Mouse (Mus musculus) forebrain, postnatal 0 days (tissue): Measurements from ENCODE around the gene Samm50. TPM values are rescaled to one million over a fixed set of nuclear protein-coding genes. Genes with fewer than 3 reads are reported as not detected.

Experiments
- ATAC-seq: fragments of 200-750 bp; cut with Nextera tagmentation; 2 replicates; pipeline ENCODE4 v1.8.0; 2017; ENCODE audit warnings: mild to moderate bottlenecking, moderate library complexity
- DNase-seq: peaks from one replicate; pipeline ENCODE4 v3.0.0-alpha.2; 2015
- H3K27ac ChIP-seq: fragments of 300-500 bp; sonication (generic); 2 replicates; pipeline ENCODE4 v1.5.1; 2014; ENCODE audit warnings: low read depth, mild to moderate bottlenecking, antibody characterized with exemption, low read length, moderate library complexity, mixed read lengths
- H3K27me3 ChIP-seq: fragments of 300-500 bp; sonication (generic); 2 replicates; pipeline ENCODE4 v1.6.1; 2014; ENCODE audit warnings: mild to moderate bottlenecking, low read length, mixed read lengths; ENCODE audit not compliant: insufficient read depth
- H3K36me3 ChIP-seq: fragments of 300-500 bp; sonication (generic); 2 replicates; pipeline ENCODE4 v1.6.1; 2014; ENCODE audit warnings: mild to moderate bottlenecking, moderate library complexity; ENCODE audit not compliant: insufficient read depth
- H3K4me1 ChIP-seq: fragments of 300-500 bp; sonication (generic); 2 replicates; pipeline ENCODE4 v1.6.1; 2014; ENCODE audit warnings: antibody characterized with exemption; ENCODE audit not compliant: insufficient read depth
- H3K4me2 ChIP-seq: fragments of 300-500 bp; sonication (generic); 2 replicates; pipeline ENCODE4 v1.6.1; 2014; ENCODE audit warnings: low read depth, mild to moderate bottlenecking, moderate library complexity
- H3K4me3 ChIP-seq: fragments of 300-500 bp; sonication (generic); 2 replicates; pipeline ENCODE4 v1.5.1; 2014; ENCODE audit warnings: low read depth, low read length, mixed read lengths
- H3K9ac ChIP-seq: fragments of 300-500 bp; sonication (generic); 2 replicates; pipeline ENCODE4 v1.6.1; 2014; ENCODE audit warnings: mild to moderate bottlenecking
- H3K9me3 ChIP-seq: fragments of 300-500 bp; sonication (generic); 2 replicates; pipeline ENCODE4 v1.6.1; 2016; ENCODE audit warnings: low read length
- CTCF ChIP-seq: sonication (generic); IDR thresholded peaks from 2 replicates; pipeline ENCODE4 v1.5.1; 2016; ENCODE audit warnings: antibody characterized with exemption, control low read depth, low read depth
- WGBS: fragments of 180-500 bp; shearing (Covaris S2); extraction: QIAGEN DNeasy Blood & Tissue Kit; methylation state at CpG from one replicate; pipeline ENCODE4 v1.1.7; 2014; 5-methylcytosine and 5-hydroxymethylcytosine counted together
- polyA plus RNA-seq: library from polyadenylated mRNA; unstranded; fragments of >200 nt; fragmentation: Nextera tagmentation; extraction: Ambion mirVana; gene quantifications from 2 replicates; pipeline ENCODE4 v1.2.1, GENCODE M21; 2015
- total RNA-seq: library from RNA; depleted of rRNA; stranded (reverse); fragments of >200 nt; gene quantifications from 2 replicates; pipeline ENCODE4 v1.2.3, GENCODE M21; 2014

Samm50 gene
- total and polyA plus RNA-seq, 2 experiments from 2014 or later = 36.6 to 88.3 TPM

DNA sequence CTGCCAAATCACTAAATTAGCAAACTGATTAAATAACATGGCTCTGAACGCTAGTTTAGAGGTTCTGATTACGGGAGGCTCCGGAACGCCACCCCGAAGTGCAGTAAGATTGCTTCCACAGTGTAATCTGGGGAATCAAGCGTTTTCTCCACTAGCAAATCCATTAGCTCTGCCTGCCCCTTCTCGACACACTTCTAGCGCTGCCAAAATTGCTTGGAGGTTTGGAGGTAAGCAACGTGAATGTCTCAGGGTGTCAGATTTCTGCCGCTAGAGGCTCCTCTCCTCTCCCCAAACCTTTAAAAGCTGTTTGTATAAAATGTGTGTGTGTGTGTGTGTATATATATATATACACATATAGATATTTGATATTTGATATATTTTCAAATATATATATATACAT lies 32.7 kb downstream of the Samm50 start:
- 0 out of 2 replicates have a peak, but pooled peaks have one; percentile 18 for TF ChIP-seq CTCF
- H3K4me2 ChIP-seq = no peak overlapping the region
- H3K9ac ChIP-seq = no peak overlapping the region
- peak; percentile 25 for DNase-seq
- ATAC-seq = no peak
- no peak overlapping the region for H3K27ac ChIP-seq
- no peaks in the 10 kb centered on the region for H3K36me3 ChIP-seq
- H3K27me3 ChIP-seq = no peaks in the 10 kb centered on the region
- WGBS = 37% methylated on average over 10 of the region's 10 CpGs
- no peak overlapping the region for H3K4me3 ChIP-seq
- peaks cover 10% of the 10 kb centered on the region; the same call in 1 of the 2 replicates for H3K4me1 ChIP-seq
- H3K9me3 ChIP-seq = no peaks in the 10 kb centered on the region

DNA sequence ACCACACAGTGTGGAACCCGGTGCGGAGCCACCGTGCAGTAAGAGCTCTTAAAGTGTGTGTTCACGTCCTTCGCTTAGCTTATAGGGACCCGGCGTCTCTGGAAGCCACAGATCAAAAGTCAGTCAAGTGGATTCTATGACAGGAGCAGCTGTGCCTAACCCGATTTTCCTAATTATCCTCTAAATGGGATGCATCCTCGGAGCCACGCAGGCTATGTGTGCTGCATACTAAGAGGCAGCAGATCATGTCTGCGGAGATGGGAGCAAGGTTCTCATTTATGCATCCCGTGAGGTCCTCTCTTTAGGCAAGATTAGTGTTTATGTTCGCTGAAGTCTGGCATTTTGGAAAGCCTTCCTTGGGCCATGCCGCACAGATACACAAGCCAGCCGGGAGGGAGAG lies 34.9 kb downstream of the Samm50 start:
- Histone ChIP-seq H3K27me3 (no peaks in the 10 kb centered on the region), H3K9me3 (no peaks in the 10 kb centered on the region), H3K4me3 (no peak overlapping the region), H3K4me1 (peaks cover 23% of the 10 kb centered on the region), H3K4me2 (no peak overlapping the region), H3K36me3 (no peaks in the 10 kb centered on the region), H3K27ac (peak overlapping the region; percentile 21; the same call in 1 of the 2 replicates), H3K9ac (no peak overlapping the region)
- 30% methylated on average over 15 of the region's 15 CpGs for WGBS
- TF ChIP-seq CTCF = no peak
- ATAC-seq = peak; percentile 69; the same call in 1 of the 2 replicates
- DNase-seq = peak; percentile 64

DNA sequence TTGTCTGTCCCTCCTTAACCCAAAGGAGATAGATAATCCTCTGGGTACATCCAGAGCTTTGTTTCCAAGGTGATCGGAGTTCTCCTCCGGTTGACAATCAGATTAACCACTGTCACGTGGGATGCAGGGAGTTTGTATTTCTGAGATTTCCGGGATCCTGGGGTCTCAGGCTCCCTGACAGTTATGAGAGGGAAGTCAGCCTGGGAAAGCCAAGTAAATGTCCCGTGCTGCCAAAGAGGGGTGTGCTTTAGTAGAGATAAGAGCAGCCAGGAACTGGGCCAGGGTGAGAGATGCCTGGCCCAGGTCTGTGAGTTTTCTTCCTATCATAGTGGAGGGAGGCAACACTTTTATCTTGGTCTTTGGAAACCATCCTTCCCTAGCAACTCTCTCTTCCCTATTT lies 38.6 kb downstream of the Samm50 start:
- Histone ChIP-seq H3K36me3 (no peaks in the 10 kb centered on the region), H3K27ac (peak overlapping the region; percentile 64; the same call in 1 of the 2 replicates), H3K4me1 (peaks cover 22% of the 10 kb centered on the region), H3K4me2 (peak overlapping the region; percentile 88), H3K9ac (no peak overlapping the region), H3K27me3 (no peaks in the 10 kb centered on the region), H3K9me3 (no peaks in the 10 kb centered on the region), H3K4me3 (no peak overlapping the region)
- ATAC-seq (no peak), DNase-seq (no peak)
- WGBS = 14% methylated on average over 5 of the region's 5 CpGs
- TF ChIP-seq CTCF = no peak

DNA sequence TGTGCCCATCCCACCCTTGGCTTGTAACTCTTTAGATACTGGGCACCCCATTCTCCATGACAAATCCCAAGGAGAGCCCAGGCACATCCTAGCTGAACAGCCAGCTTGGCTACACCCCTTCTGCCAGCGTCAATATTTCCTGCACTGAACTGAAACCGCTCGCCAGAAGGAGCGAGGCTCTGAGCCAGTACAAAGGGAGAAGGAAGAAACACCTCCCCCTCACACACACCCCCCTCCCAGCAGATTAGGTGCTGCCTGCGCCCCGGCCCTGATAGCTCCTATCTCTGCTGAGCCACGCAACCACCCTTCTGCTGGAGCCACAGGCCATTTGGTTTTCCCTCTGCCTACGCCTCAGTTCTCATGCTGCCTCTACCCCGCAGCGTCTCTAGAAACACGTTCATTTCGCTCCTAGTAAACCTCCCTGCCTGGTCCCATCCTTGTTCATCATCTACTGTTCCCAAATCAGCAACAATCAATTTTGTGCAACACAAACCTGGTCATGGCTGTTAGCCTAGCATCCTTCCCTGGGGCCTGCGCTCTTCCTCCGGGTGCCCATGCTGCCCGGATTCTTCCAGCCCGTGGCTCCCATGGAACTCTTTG lies 39.2 kb downstream of the Samm50 start:
- ATAC-seq = peak; percentile 55
- WGBS = 2% methylated on average over 16 of the region's 16 CpGs
- DNase-seq = peak; percentile 70

DNA sequence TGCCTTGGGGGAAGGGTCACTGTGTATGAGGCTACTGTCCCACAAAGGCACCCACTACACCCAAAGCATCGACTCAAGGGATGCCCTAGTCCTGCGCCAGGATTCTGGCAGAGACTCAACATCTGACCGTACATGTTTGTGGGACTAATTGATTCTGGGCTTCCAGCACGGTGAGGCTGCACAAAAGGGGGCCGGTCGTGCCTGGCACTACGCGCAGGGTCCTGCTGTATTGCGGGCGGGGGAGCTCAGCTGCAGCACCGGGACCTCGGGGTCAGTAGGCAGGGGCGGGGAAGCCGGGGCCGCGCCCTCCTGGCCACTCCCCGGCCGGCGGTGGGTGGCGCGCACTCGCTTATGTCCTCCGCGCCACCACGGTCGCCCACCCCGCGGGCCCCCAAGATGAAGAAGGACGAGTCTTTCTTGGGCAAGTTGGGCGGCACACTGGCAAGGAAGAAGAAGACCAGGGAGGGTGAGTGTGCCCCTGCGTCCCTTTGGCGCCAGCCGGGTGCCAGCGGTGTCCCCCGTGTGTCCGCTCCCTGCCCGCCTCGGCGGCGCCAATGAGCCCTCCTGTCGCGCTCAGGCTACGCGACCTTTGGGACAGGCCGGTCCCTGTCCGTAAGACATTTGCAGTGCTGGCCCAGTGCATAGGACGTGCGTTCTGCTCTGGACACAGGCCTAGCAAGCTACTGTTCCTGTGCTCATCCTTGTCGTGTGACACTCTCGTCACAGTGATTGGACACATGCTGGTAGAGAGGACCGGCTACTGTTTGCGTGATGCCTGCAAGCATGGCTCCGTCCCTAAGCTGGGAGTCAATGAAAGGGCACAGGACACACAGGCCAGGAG lies 39.9 kb downstream of the Samm50 start, which contains the start of gene Parvb:
TSS of gene Parvb (plus strand) at position 323 of the 841 bp plus-strand sequence.
- no peaks in the 10 kb centered on the region for H3K27me3 ChIP-seq
- peak; percentile 65 for DNase-seq
- H3K36me3 ChIP-seq = no peaks in the 10 kb centered on the region
- peak within 1 kb of the TSS; percentile 88 for H3K4me2 ChIP-seq
- H3K27ac ChIP-seq = peak within 1 kb of the TSS; percentile 64; the same call in 1 of the 2 replicates
- ATAC-seq = peak; percentile 62
- peak within 1 kb of the TSS; percentile 58 for H3K9ac ChIP-seq
- H3K9me3 ChIP-seq = no peaks in the 10 kb centered on the region
- peak within 1 kb of the TSS; percentile 38 for H3K4me3 ChIP-seq
- WGBS = 2% methylated on average over 46 of the region's 53 CpGs
- peaks cover 22% of the 10 kb centered on the region for H3K4me1 ChIP-seq
- 0 out of 2 replicates have a peak, but pooled peaks have one; percentile 3 for TF ChIP-seq CTCF

More for the DNA sequence above, 39.2 kb downstream of the Samm50 start:
- Histone ChIP-seq H3K4me2 (peak overlapping the region; percentile 88), H3K27me3 (no peaks in the 10 kb centered on the region), H3K4me3 (peak overlapping the region; percentile 38), H3K9me3 (no peaks in the 10 kb centered on the region), H3K9ac (peak overlapping the region; percentile 58), H3K36me3 (no peaks in the 10 kb centered on the region), H3K4me1 (peaks cover 22% of the 10 kb centered on the region), H3K27ac (peak overlapping the region; percentile 64; the same call in 1 of the 2 replicates)
- no peak for TF ChIP-seq CTCF

DNA sequence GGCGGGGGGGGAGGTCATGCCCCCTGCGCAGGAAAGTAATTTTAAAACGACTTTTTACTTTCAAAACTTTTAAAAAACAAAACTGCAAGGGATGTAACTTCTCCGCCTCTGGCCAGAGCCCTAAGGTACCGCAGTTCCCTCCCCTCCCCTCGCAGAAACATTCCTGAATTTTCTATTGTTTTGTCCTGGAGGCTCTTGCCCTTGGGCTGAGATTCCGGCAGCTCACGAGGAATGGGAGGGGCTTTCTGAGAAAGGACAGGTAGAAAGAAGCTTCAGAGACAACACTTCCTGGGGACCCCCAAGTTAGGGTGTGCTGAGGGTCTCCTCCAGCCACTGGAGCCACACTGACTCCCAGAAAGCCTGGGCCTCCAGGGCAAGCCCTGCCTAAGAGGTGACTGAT lies 40.6 kb downstream of the Samm50 start:
- H3K9ac ChIP-seq = no peak overlapping the region
- ATAC-seq = no peak
- no peak for TF ChIP-seq CTCF

More for the DNA sequence above, 40.6 kb downstream of the Samm50 start:
- 28% methylated on average over 8 of the region's 8 CpGs for WGBS
- no peaks in the 10 kb centered on the region for H3K9me3 ChIP-seq
- peak overlapping the region; percentile 88 for H3K4me2 ChIP-seq
- H3K27ac ChIP-seq = no peak overlapping the region
- no peak for DNase-seq
- no peaks in the 10 kb centered on the region for H3K36me3 ChIP-seq
- no peak overlapping the region for H3K4me3 ChIP-seq
- no peaks in the 10 kb centered on the region for H3K27me3 ChIP-seq
- peaks cover 18% of the 10 kb centered on the region for H3K4me1 ChIP-seq
